Mouse (Mus musculus) cortical plate, adult 2 months (tissue): ENCODE measurements around the gene Tnip3. TPM values are rescaled to one million over a fixed set of nuclear protein-coding genes. Genes with fewer than 3 reads are reported as not detected.

ENCODE experiments used
- H3K27ac ChIP-seq: fragments of 200-500 bp; 2 replicates; pipeline ENCODE4 v1.5.1; 2012; ENCODE audit warnings: low read length, control low read depth, inconsistent platforms; ENCODE audit not compliant: insufficient read depth
- H3K4me1 ChIP-seq: fragments of 200-500 bp; 2 replicates; pipeline ENCODE4 v1.6.1; 2011; ENCODE audit warnings: low read length; ENCODE audit not compliant: control insufficient read depth, insufficient read depth
- H3K4me3 ChIP-seq: fragments of 200-500 bp; 2 replicates; pipeline ENCODE4 v1.5.1; 2011; ENCODE audit warnings: mild to moderate bottlenecking, low read length, control low read depth; ENCODE audit not compliant: insufficient read depth
- CTCF ChIP-seq: fragments of 200-500 bp; IDR thresholded peaks from 2 replicates; pipeline ENCODE4 v1.5.1; 2011; ENCODE audit warnings: mild to moderate bottlenecking, control low read depth, low read length; ENCODE audit not compliant: insufficient read depth; ENCODE audit errors: extremely low read depth
- POLR2A ChIP-seq: fragments of 200-500 bp; IDR thresholded peaks from 2 replicates; pipeline ENCODE4 v1.6.1; 2011; ENCODE audit warnings: mild to moderate bottlenecking, low read length, control low read depth; ENCODE audit not compliant: insufficient read depth; ENCODE audit errors: extremely low read depth
- polyA plus RNA-seq: library from polyadenylated mRNA; depleted of rRNA; stranded (reverse); fragments of >200 nt; gene quantifications from 2 replicates; pipeline ENCODE4 v1.2.3, GENCODE M21; 2012

Gene Tnip3
- polyA plus RNA-seq, 1 experiment = not detected

GRCm38 (mm10) chr6:65598522-65598921, 73.4 kb downstream of the Tnip3 start:
- no peak overlapping the region for H3K4me3 ChIP-seq
- no peaks in the 10 kb centered on the region for H3K4me1 ChIP-seq
- no peak overlapping the region for H3K27ac ChIP-seq
- TF ChIP-seq POLR2A (no peak), CTCF (no peak)

- H3K27ac ChIP-seq = no peak overlapping the region
- no peak for TF ChIP-seq POLR2A
- no peak for TF ChIP-seq CTCF
- no peaks in the 10 kb centered on the region for H3K4me1 ChIP-seq
- H3K4me3 ChIP-seq = no peak overlapping the region
Observed at GRCm38 (mm10) chr6:65599865-65600739, 75.0 kb downstream of the Tnip3 start.

DNA sequence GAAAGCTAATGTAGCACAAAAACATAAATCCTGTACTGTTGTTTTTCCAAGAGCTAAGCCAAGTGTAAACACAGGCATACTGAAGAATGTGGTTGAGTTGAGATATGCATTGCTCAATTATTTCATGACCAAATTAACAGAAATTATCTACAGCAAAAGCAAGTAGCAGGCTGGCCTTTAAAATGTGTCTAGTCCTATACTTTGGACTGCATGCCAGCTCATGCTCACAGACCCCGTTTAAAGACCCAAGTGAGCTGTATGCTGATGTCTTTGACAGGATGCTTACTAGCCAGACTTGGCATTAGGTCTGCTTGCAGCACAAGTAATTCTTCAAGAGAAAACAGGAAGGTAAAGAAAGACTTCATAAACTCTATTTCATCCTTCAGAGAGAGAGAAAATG, 75.8 kb downstream of the Tnip3 start:
- no peaks in the 10 kb centered on the region for H3K4me1 ChIP-seq
- H3K4me3 ChIP-seq = no peak overlapping the region
- H3K27ac ChIP-seq = no peak overlapping the region
- no peak for TF ChIP-seq POLR2A
- TF ChIP-seq CTCF = no peak

DNA sequence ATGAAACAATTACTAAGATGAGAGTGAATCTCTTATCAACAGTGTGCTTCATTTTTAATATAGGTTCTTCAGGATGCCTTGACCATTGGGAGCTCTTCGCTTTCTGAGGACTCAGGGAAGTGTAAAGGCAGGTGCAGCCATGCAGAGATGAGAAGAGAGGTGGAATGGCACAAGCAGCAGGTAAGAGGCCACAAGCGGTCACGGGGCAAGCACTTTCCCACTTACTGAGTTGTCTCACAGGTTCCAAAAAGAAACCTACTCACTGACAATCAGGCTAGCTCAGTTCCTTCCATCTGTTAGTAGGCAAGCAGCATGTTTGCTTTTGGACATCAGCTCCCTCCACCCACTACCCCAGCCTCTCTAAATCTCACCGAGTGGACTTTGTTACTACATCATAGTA, 80.7 kb downstream of the Tnip3 start:
- no peak overlapping the region for H3K4me3 ChIP-seq
- TF ChIP-seq POLR2A (no peak), CTCF (no peak)
- H3K4me1 ChIP-seq = no peaks in the 10 kb centered on the region
- H3K27ac ChIP-seq = no peak overlapping the region

GRCm38 (mm10) chr6:65606946-65607345, 81.8 kb downstream of the Tnip3 start:
- Histone ChIP-seq H3K4me3 (no peak overlapping the region), H3K4me1 (no peaks in the 10 kb centered on the region), H3K27ac (no peak overlapping the region)
- TF ChIP-seq CTCF (no peak), POLR2A (no peak)

DNA sequence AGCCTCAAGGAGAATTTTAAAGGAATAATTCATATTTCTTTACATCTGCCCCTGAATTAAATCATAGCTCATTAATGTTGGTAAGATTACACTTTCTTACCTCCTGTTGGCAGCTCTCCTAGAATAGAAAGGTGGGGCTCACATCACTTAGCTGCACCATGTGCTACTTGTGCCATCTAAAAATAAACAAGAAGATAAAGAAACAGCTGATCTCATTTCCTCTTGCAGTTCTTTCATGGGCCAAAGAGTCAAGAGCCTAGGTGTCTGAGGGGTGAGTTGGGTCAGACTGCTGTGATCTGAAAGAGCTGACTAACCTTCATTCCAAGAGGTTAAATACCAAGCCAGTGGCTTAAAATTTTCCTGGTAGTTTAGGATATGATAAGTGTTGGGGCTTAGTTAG, 86.7 kb downstream of the Tnip3 start:
- H3K4me3 ChIP-seq = no peak overlapping the region
- no peak overlapping the region for H3K27ac ChIP-seq
- no peak for TF ChIP-seq CTCF
- no peak for TF ChIP-seq POLR2A

DNA sequence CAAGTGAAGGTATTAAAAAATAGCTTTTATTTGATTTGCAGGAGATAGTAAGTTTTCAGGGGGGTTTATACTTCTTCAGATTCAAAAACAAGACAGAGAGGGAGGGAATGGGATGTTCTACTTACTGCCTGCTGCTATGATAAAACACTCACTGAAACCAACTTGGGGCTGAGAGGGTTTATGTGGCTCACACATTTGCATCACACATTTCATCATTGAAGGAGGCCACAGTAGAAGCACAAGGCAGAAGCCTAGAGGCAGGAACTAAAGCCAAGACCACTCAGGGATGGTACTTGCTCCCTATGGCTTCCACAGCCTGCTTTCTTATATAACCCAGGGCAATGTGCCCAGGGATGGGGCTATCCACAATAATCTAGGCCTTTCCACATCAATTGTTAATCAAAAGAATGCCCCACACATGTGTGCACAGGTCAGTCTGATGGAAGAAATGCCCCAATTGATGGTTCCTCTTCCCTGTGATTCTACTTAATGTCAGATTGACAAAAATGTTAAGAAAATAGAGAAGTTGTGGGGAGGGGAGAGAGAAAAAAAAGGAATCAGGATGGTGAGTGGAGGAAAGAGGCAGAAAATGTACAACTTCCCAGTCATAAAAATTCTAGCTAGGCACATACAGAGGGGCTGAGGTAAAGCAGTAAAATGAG, 88.9 kb downstream of the Tnip3 start:
- TF ChIP-seq POLR2A (no peak), CTCF (no peak)
- H3K4me1 ChIP-seq = no peaks in the 10 kb centered on the region

More for the DNA sequence above, 86.7 kb downstream of the Tnip3 start:
- H3K4me1 ChIP-seq = no peaks in the 10 kb centered on the region

GRCm38 (mm10) chr6:65615641-65616040, 90.5 kb downstream of the Tnip3 start:
- Histone ChIP-seq H3K4me3 (no peak overlapping the region), H3K27ac (no peak overlapping the region), H3K4me1 (no peaks in the 10 kb centered on the region)
- TF ChIP-seq CTCF (no peak), POLR2A (no peak)

More for the DNA sequence above, 88.9 kb downstream of the Tnip3 start:
- no peak overlapping the region for H3K4me3 ChIP-seq
- H3K27ac ChIP-seq = no peak overlapping the region

- Histone ChIP-seq H3K4me3 (no peak overlapping the region), H3K4me1 (no peaks in the 10 kb centered on the region), H3K27ac (no peak overlapping the region)
- no peak for TF ChIP-seq POLR2A
- TF ChIP-seq CTCF = no peak
Observed at GRCm38 (mm10) chr6:65621260-65621659, 96.1 kb downstream of the Tnip3 start.
